Mouse (Mus musculus): ENCODE data around the gene Plch2.

The Plch2 gene

GRCm38 (mm10) chr4:155074418-155074817, 17.8 kb upstream of the Plch2 start:
- no peak for DNase-seq (ENCODE audit: low spot score in 2 of 2)

GRCm38 (mm10) chr4:155070921-155071320, 14.3 kb upstream of the Plch2 start:
- DNase-seq (ENCODE audit: low spot score in 2 of 2): no peak

- DNase-seq (ENCODE audit: low spot score in 2 of 2): no peak
Measured at GRCm38 (mm10) chr4:155070199-155070598, 13.6 kb upstream of the Plch2 start.

GRCm38 (mm10) chr4:155069191-155069590, 12.6 kb upstream of the Plch2 start:
- no peak for DNase-seq (ENCODE audit: low spot score in 2 of 2)

GRCm38 (mm10) chr4:155068357-155068972, 11.9 kb upstream of the Plch2 start:
- DNase-seq (ENCODE audit: low spot score in 2 of 2): no peak

GRCm38 (mm10) chr4:155066834-155067522, 10.4 kb upstream of the Plch2 start, which contains the start of gene Pex10:
Gene Pex10 (plus strand): TSS chr4:155067016.
- peak; percentile 94 to 95 for DNase-seq (ENCODE audit: low spot score in 2 of 2)

GRCm38 (mm10) chr4:155065970-155066833, 9.6 kb upstream of the Plch2 start:
- DNase-seq (ENCODE audit: low spot score in 2 of 2): peak; percentile 75 to 82

GRCm38 (mm10) chr4:155064474-155064873, 7.9 kb upstream of the Plch2 start:
- no peak for DNase-seq (ENCODE audit: low spot score in 2 of 2)

GRCm38 (mm10) chr4:155063895-155064294, 7.3 kb upstream of the Plch2 start:
- DNase-seq (ENCODE audit: low spot score in 2 of 2): peak in 1 of 2 experiments; percentile 76

GRCm38 (mm10) chr4:155058325-155058724, 1.7 kb upstream of the Plch2 start:
- peak in 1 of 2 experiments; percentile 78 for DNase-seq (ENCODE audit: low spot score in 2 of 2)

- no peak for DNase-seq (ENCODE audit: low spot score in 2 of 2)
Measured at GRCm38 (mm10) chr4:155050116-155050515, 6.5 kb downstream of the Plch2 start.

- no peak for DNase-seq (ENCODE audit: low spot score in 2 of 2)
Measured at GRCm38 (mm10) chr4:155046636-155047035, 9.9 kb downstream of the Plch2 start.

- no peak for DNase-seq (ENCODE audit: low spot score in 2 of 2)
Measured at GRCm38 (mm10) chr4:155043289-155043625, 13.3 kb downstream of the Plch2 start.

- DNase-seq (ENCODE audit: low spot score in 2 of 2): no peak
Measured at GRCm38 (mm10) chr4:155042606-155043288, 13.8 kb downstream of the Plch2 start.

- DNase-seq (ENCODE audit: low spot score in 2 of 2): no peak
Measured at GRCm38 (mm10) chr4:155040696-155041095, 15.9 kb downstream of the Plch2 start.

- no peak for DNase-seq (ENCODE audit: low spot score in 2 of 2)
Measured at GRCm38 (mm10) chr4:155040197-155040596, 16.4 kb downstream of the Plch2 start.

- DNase-seq (ENCODE audit: low spot score in 2 of 2): no peak
Measured at GRCm38 (mm10) chr4:155034787-155035186, 21.8 kb downstream of the Plch2 start.

GRCm38 (mm10) chr4:155034202-155034601, 22.4 kb downstream of the Plch2 start:
- no peak for DNase-seq (ENCODE audit: low spot score in 2 of 2)

- DNase-seq (ENCODE audit: low spot score in 2 of 2): no peak
Measured at GRCm38 (mm10) chr4:155033115-155033514, 23.5 kb downstream of the Plch2 start.

- no peak for DNase-seq (ENCODE audit: low spot score in 2 of 2)
Measured at GRCm38 (mm10) chr4:155024170-155025010, 32.2 kb downstream of the Plch2 start.

All from urinary bladder, adult 18-20 months (tissue).